ENCODE assay signal across 8 mouse cellular contexts in genomic region chr4:150138084-150138543, GRCm38 (mm10). TPM values are rescaled to one million over a fixed set of nuclear protein-coding genes. Genes with fewer than 3 reads are reported as not detected.
DNase-seq lines count a peak whose midpoint lies in the region.

No protein-coding gene starts in this region.

- intact Hi-C loops in heart, postnatal 36 days (cut with DNase I) = loop anchor here (5.0 kb wide), 1 partner anchor 79 kb away; no protein-coding TSS in a partner anchor
- intact Hi-C loops in left cerebral cortex, postnatal 14 days (cut with DNase I) = no loop called here

- peaks cover 48% of the 10 kb centered on the region for H3K27me3 ChIP-seq in megakaryocyte, embryonic 14.5 days (replicated peaks)

- peak overlapping the region; percentile 54 for H3K4me3 ChIP-seq in megakaryocyte, embryonic 14.5 days (replicated peaks)

- peaks cover 55% of the 10 kb centered on the region for H3K4me1 ChIP-seq in megakaryocyte, embryonic 14.5 days

- no peaks in the 10 kb centered on the region for H3K9me3 ChIP-seq in megakaryocyte, embryonic 14.5 days

- DNase-seq in heart, adult 11 months = peak; percentile 95
- no peak for DNase-seq in heart, postnatal 36 days
- peak; percentile 30 for DNase-seq in cerebellum, adult 9-10 months
- DNase-seq in frontal cortex, adult 2 months (ENCODE audit: extremely low spot score in 1 of 2, low spot score in 1 of 2) = peak; percentile 35 to 75
- peak; percentile 74 for DNase-seq in induced T-regulatory cell, adult 2 months (ENCODE audit: low read depth)
- DNase-seq in left cerebral cortex, postnatal 14 days (ENCODE audit: low spot score in 2 of 2) = peak; percentile 63 to 81
- DNase-seq in right cerebral cortex, postnatal 10 days (ENCODE audit: low spot score in 2 of 2) = peak; percentile 78

- no peaks in the 10 kb centered on the region for H3K36me3 ChIP-seq in megakaryocyte, embryonic 14.5 days (replicated peaks; ENCODE audit: low read length)

RNA-seq across cellular contexts. Expression of gene Slc2a7, which starts 10.7 kb away (rescaled TPM):
- total RNA-seq in heart, postnatal 36 days (2021) = not detected
- polyA plus RNA-seq in frontal cortex, adult 2 months (2012; rRNA removed) = not detected in 2 replicates
- total RNA-seq in left cerebral cortex, postnatal 14 days (2021) = under 1 TPM in 1 of 2 experiments, not detected in 1; 0.22 TPM
- polyA plus RNA-seq in megakaryocyte, embryonic 14.5 days (2012; ENCODE audit: insufficient read depth, low replicate concordance) = not detected in 2 replicates

RNA-seq across cellular contexts. Expression of gene Slc2a5, which starts 19.0 kb away (rescaled TPM):
- under 1 TPM; 0.11 TPM for total RNA-seq in heart, postnatal 36 days (2021)
- polyA plus RNA-seq in frontal cortex, adult 2 months (2012; rRNA removed) = 4.7 and 7.6 TPM in 2 replicates
- 1 to 10 TPM; 5.1 to 5.3 TPM for total RNA-seq in left cerebral cortex, postnatal 14 days (2021)
- polyA plus RNA-seq in megakaryocyte, embryonic 14.5 days (2012; ENCODE audit: insufficient read depth, low replicate concordance) = 0.15 TPM in 1 of 2 replicates, not detected in the other

RNA-seq across cellular contexts. Expression of gene Gpr157, which starts 50.9 kb away (rescaled TPM):
- 10 to 100 TPM; 26.7 to 41.1 TPM for total RNA-seq in heart, postnatal 36 days (2021)
- polyA plus RNA-seq in frontal cortex, adult 2 months (2012; rRNA removed) = 1.4 and 1.8 TPM in 2 replicates
- 1 to 10 TPM in 1 of 2 experiments, under 1 TPM in 1; 0.75 to 1.3 TPM for total RNA-seq in left cerebral cortex, postnatal 14 days (2021)
- 1.1 and 1.9 TPM in 2 replicates for polyA plus RNA-seq in megakaryocyte, embryonic 14.5 days (2012; ENCODE audit: insufficient read depth, low replicate concordance)

Comparison
In these comparisons a context has a peak if more than half of its experiments do, and no peak if none do; other contexts are left out.
1. DNase-seq: peak in heart, adult 11 months (single experiment), cerebellum, adult 9-10 months (single experiment), frontal cortex, adult 2 months (2 of 2), induced T-regulatory cell, adult 2 months (single experiment), left cerebral cortex, postnatal 14 days (2 of 2) and right cerebral cortex, postnatal 10 days (2 of 2); none in heart, postnatal 36 days (0 of 2).
2. RNA of gene Slc2a5, which starts 19.0 kb away (total RNA-seq): 5.1 to 5.3 TPM in left cerebral cortex, postnatal 14 days; 0.11 TPM in heart, postnatal 36 days; every median in the first group is over 4 times any median in the second.
3. RNA of gene Gpr157, which starts 50.9 kb away (total RNA-seq): 26.7 to 41.1 TPM in heart, postnatal 36 days; 0.75 to 1.3 TPM in left cerebral cortex, postnatal 14 days; every median in the first group is over 10 times any median in the second.